Mouse (Mus musculus): ENCODE data around the gene Ppp2ca.

- TF ChIP-seq CTCF (IDR thresholded peaks at IDR 0.05; ENCODE audit: borderline replicate concordance, control insufficient read depth, extremely low read depth, insufficient read depth, low read length, poor library complexity) = peak; percentile 62; the same call in 1 of the 2 replicates
- TF ChIP-seq POLR2A (IDR thresholded peaks at IDR 0.05; ENCODE audit: control insufficient read depth, extremely low read depth, insufficient read depth, low read length, poor library complexity) = no peak
Measured at GRCm38 (mm10) chr11:52064398-52064797, 34.1 kb upstream of the Ppp2ca start.

Measured in thymus, adult 2 months (tissue).